Mouse (Mus musculus): ENCODE results near the gene Ybx1.

GRCm38 (mm10) chr4:119338422-119338821, 44.0 kb upstream of the Ybx1 start:
- no peak for TF ChIP-seq GATA1 (IDR thresholded peaks at IDR 0.05; ENCODE audit: borderline replicate concordance, low read length)
- no peak for TF ChIP-seq FLI1 (IDR thresholded peaks at IDR 0.05; ENCODE audit: low read length)
